Mouse (Mus musculus) heart, embryonic 14.5 days (tissue): ENCODE results near the gene Trmt2b. TPM values are rescaled to one million over a fixed set of nuclear protein-coding genes. Genes with fewer than 3 reads are reported as not detected.

Source experiments
- ATAC-seq: fragments of 200-750 bp; cut with Nextera tagmentation; 2 replicates; pipeline ENCODE4 v1.8.0; 2017; ENCODE audit warnings: low read depth, moderate TSS enrichment; ENCODE audit not compliant: insufficient number of reproducible peaks, insufficient read depth, low FRiP score
- H3K27ac ChIP-seq, 2 experiments: fragments of 200-500 bp in 1 of 2; fragments of 300-500 bp in 1 of 2; sonication (generic) in 1 of 2; replicated peaks in 1 of 2; 2 replicates each; pipeline ENCODE4 v1.5.1; 2012 to 2014; ENCODE audit warnings: low read depth in 2 of 2, low read length in 2 of 2, control low read depth in 1 of 2, mild to moderate bottlenecking in 1 of 2, mixed read lengths in 1 of 2; ENCODE audit not compliant: control insufficient read depth in 1 of 2, insufficient read depth in 1 of 2
- H3K27me3 ChIP-seq: fragments of 300-500 bp; sonication (generic); 2 replicates; pipeline ENCODE4 v1.6.1; 2014; ENCODE audit warnings: mild to moderate bottlenecking, low read length, control low read depth; ENCODE audit not compliant: control insufficient read depth, insufficient read depth
- H3K36me3 ChIP-seq: fragments of 300-500 bp; sonication (generic); 2 replicates; pipeline ENCODE4 v1.6.1; 2014; ENCODE audit warnings: mild to moderate bottlenecking, control low read depth, low read length, mixed read lengths; ENCODE audit not compliant: control insufficient read depth, insufficient read depth
- H3K4me1 ChIP-seq, 2 experiments: fragments of 200-500 bp in 1 of 2; fragments of 300-500 bp in 1 of 2; sonication (generic) in 1 of 2; 2 replicates each; pipeline ENCODE4 v1.6.1; 2012 to 2014; ENCODE audit warnings: low read length in 2 of 2, control low read depth in 1 of 2, mixed read lengths in 1 of 2; ENCODE audit not compliant: control insufficient read depth in 2 of 2, insufficient read depth in 2 of 2
- H3K4me2 ChIP-seq: fragments of 300-500 bp; sonication (generic); 2 replicates; pipeline ENCODE4 v1.6.1; 2014; ENCODE audit warnings: mild to moderate bottlenecking, low read length
- H3K4me3 ChIP-seq, 2 experiments: fragments of 200-500 bp in 1 of 2; fragments of 300-500 bp in 1 of 2; sonication (generic) in 1 of 2; 2 replicates each; pipeline ENCODE4 v1.5.1; 2012 to 2014; ENCODE audit warnings: low read length in 2 of 2, mild to moderate bottlenecking in 2 of 2, control low read depth in 1 of 2, low read depth in 1 of 2, moderate library complexity in 1 of 2; ENCODE audit not compliant: control insufficient read depth in 1 of 2, insufficient read depth in 1 of 2
- H3K9ac ChIP-seq: fragments of 300-500 bp; sonication (generic); 2 replicates; pipeline ENCODE4 v1.6.1; 2014; ENCODE audit warnings: mild to moderate bottlenecking, low read length
- H3K9me3 ChIP-seq: fragments of 300-500 bp; sonication (generic); 2 replicates; pipeline ENCODE4 v1.6.1; 2016; ENCODE audit warnings: low read length, control low read depth; ENCODE audit not compliant: control insufficient read depth
- WGBS: fragments of 180-500 bp; shearing (Covaris S2); extraction: QIAGEN DNeasy Blood & Tissue Kit; methylation state at CpG from one replicate; pipeline ENCODE4 v1.1.7; 2014; 5-methylcytosine and 5-hydroxymethylcytosine counted together
- polyA plus RNA-seq: library from polyadenylated mRNA; unstranded; fragments of >200 nt; fragmentation: Nextera tagmentation; extraction: Ambion mirVana; gene quantifications from 2 replicates; pipeline ENCODE4 v1.2.1, GENCODE M21; 2014

The Trmt2b gene
- polyA plus RNA-seq, 1 experiment from 2014 or later, result 48.8 TPM

DNA sequence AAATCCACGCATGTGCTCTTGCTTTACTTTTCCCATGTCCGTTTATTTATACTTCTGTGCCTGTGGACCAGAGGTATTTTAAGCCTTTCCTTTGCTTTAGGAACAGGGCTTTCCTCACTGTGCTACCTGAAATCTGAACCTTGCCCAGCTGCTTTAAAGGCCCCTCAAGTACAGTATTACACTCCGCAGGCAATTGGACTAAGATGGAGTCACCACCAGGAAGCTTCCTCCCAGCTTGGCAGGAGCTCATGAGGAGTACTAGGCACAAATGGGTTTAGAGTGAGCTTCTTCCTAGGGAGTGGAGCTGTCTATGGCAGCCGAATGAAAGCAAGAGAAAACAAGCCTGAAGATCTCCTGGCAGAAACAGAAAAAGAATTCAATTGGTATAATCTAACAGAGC, 20.4 kb upstream of the Trmt2b start:
- WGBS, result 43% methylated on average over 4 of the region's 4 CpGs
- no peak for ATAC-seq
- H3K4me1 ChIP-seq, result no peaks in the 10 kb centered on the region; a peak in 1 of 4 replicates
- H3K4me3 ChIP-seq, result peak overlapping the region in 1 of 2 experiments; percentile 48; a peak in 1 of 4 replicates
- peak overlapping the region; percentile 71 for H3K4me2 ChIP-seq
- H3K27ac ChIP-seq, result no peak overlapping the region
- no peak overlapping the region for H3K9ac ChIP-seq
- H3K36me3 ChIP-seq, result no peaks in the 10 kb centered on the region
- no peaks in the 10 kb centered on the region for H3K9me3 ChIP-seq
- H3K27me3 ChIP-seq, result 0 out of 2 replicates have a peak, but pooled peaks cover 4% of the 10 kb centered on the region

DNA sequence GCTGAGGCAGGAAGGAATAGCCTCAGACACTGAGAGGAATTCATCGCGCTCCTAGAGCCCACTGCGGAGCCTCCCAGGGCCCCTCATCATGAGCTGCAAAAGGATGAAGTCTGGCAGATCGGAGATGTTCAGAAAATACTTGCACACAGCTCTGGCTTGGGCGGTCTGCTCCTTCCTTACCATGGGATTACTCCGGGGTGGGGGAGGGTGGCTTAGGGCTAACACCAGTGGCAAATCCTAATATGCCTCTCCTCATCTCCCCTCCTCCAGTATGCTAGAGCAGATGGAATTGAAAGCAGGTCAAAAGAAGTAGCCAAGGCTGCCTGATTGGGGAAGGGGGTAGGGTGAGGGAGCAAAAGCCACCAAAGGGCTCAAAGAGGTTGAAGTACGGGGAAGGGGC, 20.0 kb upstream of the Trmt2b start:
- WGBS, result 24% methylated on average over 7 of the region's 7 CpGs
- Histone ChIP-seq H3K9ac (peak overlapping the region; percentile 56), H3K4me1 (no peaks in the 10 kb centered on the region; a peak in 1 of 4 replicates), H3K4me3 (peak overlapping the region; percentile 48 to 49), H3K36me3 (no peaks in the 10 kb centered on the region), H3K27me3 (0 out of 2 replicates have a peak, but pooled peaks cover 4% of the 10 kb centered on the region), H3K9me3 (no peaks in the 10 kb centered on the region), H3K27ac (no peak overlapping the region), H3K4me2 (peak overlapping the region; percentile 71)
- no peak for ATAC-seq

DNA sequence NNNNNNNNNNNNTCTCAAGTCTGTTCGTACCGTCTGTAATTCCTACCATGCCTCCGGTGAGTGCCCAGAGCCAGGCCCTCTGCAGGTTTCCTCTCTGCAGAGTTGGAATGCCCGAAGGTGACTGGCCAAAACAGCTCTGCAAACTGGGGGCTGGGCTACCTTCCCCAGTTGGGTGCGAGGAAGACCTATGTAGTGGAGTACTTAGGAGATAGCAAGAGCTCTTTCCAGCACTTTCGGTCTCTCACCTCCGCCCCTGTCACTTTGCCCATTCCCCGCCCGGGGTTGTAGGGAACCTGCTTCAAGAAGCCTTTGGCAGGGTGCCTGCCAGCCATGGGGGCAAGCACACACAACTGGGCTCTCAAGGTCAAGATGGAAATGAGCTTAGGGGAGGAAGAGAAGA, 19.5 kb upstream of the Trmt2b start:
- peak overlapping the region; percentile 71 for H3K4me2 ChIP-seq
- H3K36me3 ChIP-seq, result no peaks in the 10 kb centered on the region
- H3K4me1 ChIP-seq, result no peaks in the 10 kb centered on the region; a peak in 1 of 4 replicates
- H3K27me3 ChIP-seq, result 0 out of 2 replicates have a peak, but pooled peaks cover 4% of the 10 kb centered on the region
- H3K9me3 ChIP-seq, result no peaks in the 10 kb centered on the region
- 40% methylated on average over 9 of the region's 9 CpGs for WGBS
- H3K9ac ChIP-seq, result peak overlapping the region; percentile 56
- no peak for ATAC-seq
- peak overlapping the region; percentile 48 to 49 for H3K4me3 ChIP-seq
- H3K27ac ChIP-seq, result no peak overlapping the region

- Histone ChIP-seq H3K27me3 (no peaks in the 10 kb centered on the region), H3K27ac (no peak overlapping the region), H3K9me3 (no peaks in the 10 kb centered on the region), H3K4me1 (no peaks in the 10 kb centered on the region), H3K4me3 (no peak overlapping the region), H3K36me3 (no peaks in the 10 kb centered on the region), H3K9ac (no peak overlapping the region), H3K4me2 (no peak overlapping the region)
- ATAC-seq, result no peak
- 79% methylated on average over 2 of the region's 2 CpGs for whole genome bisulfite sequencing
Measured at GRCm38 (mm10) chrX:134287305-134287704, 10.5 kb upstream of the Trmt2b start.

- H3K4me2 ChIP-seq, result no peak overlapping the region
- H3K36me3 ChIP-seq, result no peaks in the 10 kb centered on the region
- 62% methylated on average over 4 of the region's 4 CpGs for WGBS
- no peak overlapping the region for H3K9ac ChIP-seq
- no peaks in the 10 kb centered on the region for H3K4me1 ChIP-seq
- H3K4me3 ChIP-seq, result no peak overlapping the region
- no peak overlapping the region for H3K27ac ChIP-seq
- no peaks in the 10 kb centered on the region for H3K9me3 ChIP-seq
- H3K27me3 ChIP-seq, result no peaks in the 10 kb centered on the region
- no peak for ATAC-seq
Measured at GRCm38 (mm10) chrX:134285791-134286190, 9.0 kb upstream of the Trmt2b start.

DNA sequence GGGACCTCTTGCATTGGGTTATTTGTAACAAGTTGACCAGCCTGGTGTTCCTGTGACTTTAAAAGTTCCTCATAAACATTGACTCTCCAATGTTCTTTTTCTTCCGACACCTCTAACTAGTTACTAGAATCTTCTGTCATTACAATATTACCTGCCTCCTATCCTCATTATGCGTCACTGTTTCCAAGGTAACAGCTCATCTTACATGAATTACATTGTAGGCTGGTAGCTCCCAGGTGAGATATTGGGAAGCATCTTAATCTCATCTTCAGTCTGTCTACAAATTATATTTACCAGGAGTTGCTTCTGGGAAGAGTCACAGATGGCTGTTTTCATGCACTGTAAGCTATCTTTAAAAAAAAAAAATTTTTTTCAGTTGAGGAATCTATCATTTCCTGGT, 8.3 kb upstream of the Trmt2b start:
- Histone ChIP-seq H3K36me3 (no peaks in the 10 kb centered on the region), H3K4me1 (no peaks in the 10 kb centered on the region), H3K4me3 (no peak overlapping the region), H3K9ac (no peak overlapping the region), H3K27me3 (no peaks in the 10 kb centered on the region), H3K27ac (no peak overlapping the region), H3K9me3 (no peaks in the 10 kb centered on the region), H3K4me2 (no peak overlapping the region)
- no peak for ATAC-seq
- WGBS, result 87% methylated on average over 2 of the region's 2 CpGs

DNA sequence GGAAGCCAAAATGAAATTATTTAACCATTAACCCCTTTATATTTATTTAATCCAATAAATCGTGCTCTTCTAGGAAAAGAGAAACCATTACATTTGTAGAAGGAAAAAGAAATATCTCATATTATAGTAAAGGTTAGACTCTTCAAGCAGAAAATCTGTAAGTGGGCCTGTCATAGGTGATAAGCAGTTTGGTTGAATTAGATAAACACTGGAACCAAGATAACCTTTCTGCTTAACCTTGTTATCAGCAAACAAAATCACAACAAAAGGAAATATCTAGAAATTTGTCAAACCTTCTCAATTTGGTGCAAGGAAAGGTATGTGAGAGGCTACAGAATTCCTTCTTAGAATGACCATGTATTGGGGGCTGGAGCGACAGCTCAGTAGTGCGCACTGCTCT, 3.7 kb upstream of the Trmt2b start:
- H3K27me3 ChIP-seq, result no peaks in the 10 kb centered on the region
- H3K9ac ChIP-seq, result no peak overlapping the region
- 73% methylated on average over 3 of the region's 3 CpGs for WGBS
- H3K36me3 ChIP-seq, result no peaks in the 10 kb centered on the region
- H3K9me3 ChIP-seq, result no peaks in the 10 kb centered on the region
- no peak overlapping the region for H3K27ac ChIP-seq
- no peak overlapping the region for H3K4me2 ChIP-seq
- no peaks in the 10 kb centered on the region for H3K4me1 ChIP-seq
- ATAC-seq, result no peak
- no peak overlapping the region for H3K4me3 ChIP-seq

- Histone ChIP-seq H3K9me3 (no peaks in the 10 kb centered on the region), H3K4me1 (no peaks in the 10 kb centered on the region), H3K4me2 (peak overlapping the region; percentile 67), H3K27ac (peak overlapping the region; percentile 89 to 98), H3K36me3 (no peaks in the 10 kb centered on the region), H3K9ac (peak overlapping the region; percentile 58), H3K27me3 (no peaks in the 10 kb centered on the region), H3K4me3 (peak overlapping the region; percentile 18 to 41)
- 26% methylated on average over 6 of the region's 6 CpGs for WGBS
- ATAC-seq, result no peak
Measured at GRCm38 (mm10) chrX:134275715-134276114, 1.1 kb downstream of the Trmt2b start.
